Mouse (Mus musculus): ENCODE data around the gene D17H6S53E. TPM values are rescaled to one million over a fixed set of nuclear protein-coding genes. Genes with fewer than 3 reads are reported as not detected.

Gene D17H6S53E
- polyA plus RNA-seq, 2 experiments: 1.3 to 1.5 TPM

DNA sequence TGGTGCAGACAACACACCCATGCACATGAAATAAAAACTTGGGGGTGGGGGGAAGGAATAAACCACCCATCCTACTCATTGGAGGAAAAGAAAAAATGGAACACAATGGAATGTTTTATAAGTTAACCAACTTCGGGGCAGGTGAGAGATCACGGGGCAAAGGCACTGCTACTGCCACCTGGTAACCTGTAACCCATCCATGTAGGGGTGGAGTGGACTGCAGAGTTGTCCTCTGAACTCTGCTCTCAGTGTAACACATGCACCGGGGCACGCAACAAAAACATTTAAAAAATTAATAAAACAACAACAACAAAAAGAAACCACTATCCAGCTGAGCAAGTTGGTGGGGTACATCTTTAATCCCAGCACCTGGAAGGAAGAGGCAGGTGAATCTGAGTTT is 25.9 kb downstream of the D17H6S53E start:
- Histone ChIP-seq H3K9me3 (ENCODE audit: control insufficient read depth, low read length) (no peaks in the 10 kb centered on the region), H3K4me3 (ENCODE audit: insufficient read depth in 1 of 2, low read depth in 2 of 2, low read length in 2 of 2) (no peak overlapping the region), H3K27me3 (ENCODE audit: control insufficient read depth, insufficient read depth, low read length) (no peaks in the 10 kb centered on the region), H3K36me3 (replicated peaks; ENCODE audit: control insufficient read depth, insufficient read depth, low read depth) (peaks cover 84% of the 10 kb centered on the region), H3K27ac (no peak overlapping the region), H3K4me1 (replicated peaks; ENCODE audit: control insufficient read depth in 2 of 2, insufficient read depth in 2 of 2, low read length in 1 of 2) (no peaks in the 10 kb centered on the region), H3K4me2 (ENCODE audit: low read depth) (no peak overlapping the region), H3K9ac (replicated peaks) (no peak overlapping the region)
- DNase-seq (ENCODE audit: low read depth in 3 of 3, low spot score in 3 of 3): no peak
- ATAC-seq (ENCODE audit: insufficient read depth): no peak
- WGBS (ENCODE audit: insufficient replicate concordance): 89% methylated on average over 4 of the region's 4 CpGs
- TF ChIP-seq EP300 (IDR thresholded peaks at IDR 0.05; ENCODE audit: low read depth): no peak
- no peak for TF ChIP-seq CTCF (IDR thresholded peaks at IDR 0.05; ENCODE audit: low read depth)

DNA sequence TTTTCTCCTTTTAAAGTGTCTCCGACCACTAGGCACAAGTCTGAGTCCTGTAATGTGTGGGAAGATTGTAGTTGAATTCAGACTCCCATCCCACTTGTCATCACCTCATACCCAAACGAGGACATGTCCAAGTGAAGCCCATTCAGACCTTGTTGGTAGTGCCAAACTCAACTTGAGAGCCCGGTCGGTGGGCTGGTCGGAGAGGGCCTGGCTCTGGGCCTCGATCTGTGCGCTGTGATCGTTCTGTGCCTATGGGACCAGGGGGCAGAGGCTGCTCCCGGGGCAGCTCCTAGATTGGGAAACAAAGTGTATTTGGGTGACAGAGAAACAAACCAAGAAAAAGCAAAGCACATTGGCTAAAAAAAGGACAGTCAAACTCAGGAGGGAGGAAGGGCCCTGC is 26.9 kb downstream of the D17H6S53E start:
- H3K9me3 ChIP-seq (ENCODE audit: control insufficient read depth, low read length): no peaks in the 10 kb centered on the region
- no peaks in the 10 kb centered on the region for H3K27me3 ChIP-seq (ENCODE audit: control insufficient read depth, insufficient read depth, low read length)
- no peak overlapping the region for H3K27ac ChIP-seq
- TF ChIP-seq CTCF (IDR thresholded peaks at IDR 0.05; ENCODE audit: low read depth) (no peak), EP300 (IDR thresholded peaks at IDR 0.05; ENCODE audit: low read depth) (no peak)
- ATAC-seq (ENCODE audit: insufficient read depth) (no peak), DNase-seq (ENCODE audit: low read depth in 3 of 3, low spot score in 3 of 3) (no peak)
- H3K4me1 ChIP-seq (replicated peaks; ENCODE audit: control insufficient read depth in 2 of 2, insufficient read depth in 2 of 2, low read length in 1 of 2): no peaks in the 10 kb centered on the region
- no peak overlapping the region for H3K4me2 ChIP-seq (ENCODE audit: low read depth)
- H3K4me3 ChIP-seq (ENCODE audit: insufficient read depth in 1 of 2, low read depth in 2 of 2, low read length in 2 of 2): no peak overlapping the region
- WGBS (ENCODE audit: insufficient replicate concordance): 90% methylated on average over 9 of the region's 9 CpGs
- H3K36me3 ChIP-seq (replicated peaks; ENCODE audit: control insufficient read depth, insufficient read depth, low read depth): peaks cover 92% of the 10 kb centered on the region
- no peak overlapping the region for H3K9ac ChIP-seq (replicated peaks)

- Histone ChIP-seq H3K9ac (replicated peaks) (no peak overlapping the region), H3K4me2 (ENCODE audit: low read depth) (no peak overlapping the region), H3K4me3 (ENCODE audit: insufficient read depth in 1 of 2, low read depth in 2 of 2, low read length in 2 of 2) (no peak overlapping the region), H3K27ac (no peak overlapping the region), H3K36me3 (replicated peaks; ENCODE audit: control insufficient read depth, insufficient read depth, low read depth) (peaks cover 97% of the 10 kb centered on the region), H3K4me1 (replicated peaks; ENCODE audit: control insufficient read depth in 2 of 2, insufficient read depth in 2 of 2, low read length in 1 of 2) (no peaks in the 10 kb centered on the region), H3K9me3 (ENCODE audit: control insufficient read depth, low read length) (no peaks in the 10 kb centered on the region), H3K27me3 (ENCODE audit: control insufficient read depth, insufficient read depth, low read length) (no peaks in the 10 kb centered on the region)
- DNase-seq (ENCODE audit: low read depth in 3 of 3, low spot score in 3 of 3) (no peak), ATAC-seq (ENCODE audit: insufficient read depth) (no peak)
- WGBS (ENCODE audit: insufficient replicate concordance): 78% methylated on average over 4 of the region's 4 CpGs
- TF ChIP-seq CTCF (IDR thresholded peaks at IDR 0.05; ENCODE audit: low read depth) (no peak), EP300 (IDR thresholded peaks at IDR 0.05; ENCODE audit: low read depth) (no peak)
Measured at GRCm38 (mm10) chr17:35153931-35154330, 27.8 kb downstream of the D17H6S53E start.

- Histone ChIP-seq H3K4me1 (replicated peaks; ENCODE audit: control insufficient read depth in 2 of 2, insufficient read depth in 2 of 2, low read length in 1 of 2) (no peaks in the 10 kb centered on the region), H3K4me2 (ENCODE audit: low read depth) (no peak overlapping the region), H3K9me3 (ENCODE audit: control insufficient read depth, low read length) (no peaks in the 10 kb centered on the region), H3K36me3 (replicated peaks; ENCODE audit: control insufficient read depth, insufficient read depth, low read depth) (peaks cover 97% of the 10 kb centered on the region), H3K9ac (replicated peaks) (no peak overlapping the region), H3K27ac (no peak overlapping the region), H3K27me3 (ENCODE audit: control insufficient read depth, insufficient read depth, low read length) (no peaks in the 10 kb centered on the region), H3K4me3 (ENCODE audit: insufficient read depth in 1 of 2, low read depth in 2 of 2, low read length in 2 of 2) (no peak overlapping the region)
- ATAC-seq (ENCODE audit: insufficient read depth) (no peak), DNase-seq (ENCODE audit: low read depth in 3 of 3, low spot score in 3 of 3) (no peak)
- 86% methylated on average over 7 of the region's 7 CpGs for WGBS (ENCODE audit: insufficient replicate concordance)
- no peak for TF ChIP-seq CTCF (IDR thresholded peaks at IDR 0.05; ENCODE audit: low read depth)
- TF ChIP-seq EP300 (IDR thresholded peaks at IDR 0.05; ENCODE audit: low read depth): no peak
Measured at GRCm38 (mm10) chr17:35154616-35155015, 28.4 kb downstream of the D17H6S53E start.

DNA sequence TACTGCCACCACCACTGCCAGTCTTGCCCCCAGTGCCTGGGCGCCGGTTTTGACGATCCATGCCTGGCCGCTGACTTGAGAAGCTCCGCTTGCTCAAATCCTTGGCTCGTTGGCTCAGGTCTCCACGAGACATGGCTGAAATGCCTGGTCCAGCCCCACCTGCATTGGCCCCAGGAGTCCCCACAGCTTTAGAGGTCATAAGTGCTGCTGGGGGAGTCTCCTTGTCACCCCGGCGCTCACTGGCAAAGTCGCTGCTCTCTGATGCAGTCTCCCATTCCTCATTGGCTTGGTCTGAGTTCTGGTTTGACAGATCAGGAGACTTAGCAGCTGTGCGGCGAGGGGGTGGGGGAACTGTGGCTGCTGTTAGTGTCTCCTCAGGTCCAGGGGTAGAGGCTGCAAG is 29.3 kb downstream of the D17H6S53E start:
- ATAC-seq (ENCODE audit: insufficient read depth) (no peak), DNase-seq (ENCODE audit: low read depth in 3 of 3, low spot score in 3 of 3) (no peak)
- Histone ChIP-seq H3K4me3 (ENCODE audit: insufficient read depth in 1 of 2, low read depth in 2 of 2, low read length in 2 of 2) (no peak overlapping the region), H3K9me3 (ENCODE audit: control insufficient read depth, low read length) (no peaks in the 10 kb centered on the region), H3K4me1 (replicated peaks; ENCODE audit: control insufficient read depth in 2 of 2, insufficient read depth in 2 of 2, low read length in 1 of 2) (no peaks in the 10 kb centered on the region), H3K9ac (replicated peaks) (no peak overlapping the region), H3K4me2 (ENCODE audit: low read depth) (no peak overlapping the region), H3K27ac (no peak overlapping the region), H3K27me3 (ENCODE audit: control insufficient read depth, insufficient read depth, low read length) (no peaks in the 10 kb centered on the region), H3K36me3 (replicated peaks; ENCODE audit: control insufficient read depth, insufficient read depth, low read depth) (peaks cover 97% of the 10 kb centered on the region)
- TF ChIP-seq EP300 (IDR thresholded peaks at IDR 0.05; ENCODE audit: low read depth) (no peak), CTCF (IDR thresholded peaks at IDR 0.05; ENCODE audit: low read depth) (no peak)
- 89% methylated on average over 12 of the region's 12 CpGs for WGBS (ENCODE audit: insufficient replicate concordance)
